In the genomic region with DNA sequence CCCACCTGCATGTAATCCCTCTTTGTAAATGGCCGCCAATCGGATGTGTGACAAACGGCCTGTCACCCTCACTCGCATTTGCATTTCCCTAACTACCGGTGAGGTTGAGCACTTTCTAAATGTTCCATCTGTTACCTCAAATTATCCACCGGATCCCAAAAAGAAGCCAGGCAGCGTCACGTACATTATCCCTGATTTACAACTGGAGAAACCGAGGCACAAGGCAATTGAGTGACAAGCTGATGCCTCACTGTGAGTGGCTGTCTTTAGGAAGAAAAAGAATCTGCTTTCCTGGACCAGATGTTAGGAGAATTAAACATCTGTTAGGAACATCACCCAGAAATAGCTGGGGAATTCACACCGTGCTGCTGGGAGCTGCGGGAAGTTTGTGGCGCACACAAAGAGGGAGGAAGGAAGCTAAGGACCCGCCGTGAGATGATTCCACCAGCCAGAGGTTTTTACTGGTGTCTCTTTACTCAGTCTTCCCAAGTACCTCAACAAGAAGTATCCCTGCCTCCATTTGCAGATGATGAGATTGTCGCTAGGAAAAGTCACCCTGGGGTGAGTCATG, we compare ENCODE assay signal across 21 mouse cellular contexts. TPM values are rescaled to one million over a fixed set of nuclear protein-coding genes. Genes with fewer than 3 reads are reported as not detected.
DNase-seq lines count a peak whose midpoint lies in the region; ATAC-seq and TF ChIP-seq lines count a peak whose summit lies in the region.
"Had no signal": no experiment of that assay in that cellular context is flagged by ENCODE, and none has a peak within 500 bp of the region (broad histone marks: within the 10 kb centered on the region; RNA-seq: fewer than 3 reads in every experiment).

No protein-coding gene starts in this region.

- ATAC-seq in heart, embryonic 12.5 days (ENCODE audit: insufficient number of reproducible peaks, low FRiP score) = no peak
- ATAC-seq: forebrain, embryonic 16.5 days; intestine, embryonic 15.5 days had no signal

- peak; percentile 93; the same call in 1 of the 2 replicates for TF ChIP-seq EP300 in heart, adult 2 months (IDR thresholded peaks at IDR 0.05; ENCODE audit: insufficient read depth, low read depth, low read length)

- H3K27ac ChIP-seq in gastrocnemius, adult 2 months = peak overlapping the region; percentile 52
- H3K27ac ChIP-seq in heart, adult 2 months = peak overlapping the region; percentile 64
- H3K27ac ChIP-seq in heart, embryonic 12.5 days (ENCODE audit: poor library complexity, severe bottlenecking) = no peak overlapping the region
- peak overlapping the region; percentile 80 for H3K27ac ChIP-seq in brown adipose tissue, adult 24 weeks (replicated peaks; ENCODE audit: low read depth, low read length)
- H3K27ac ChIP-seq: embryonic facial prominence, embryonic 12.5 days; forebrain, embryonic 12.5 days; heart, embryonic 15.5 days; hindbrain, embryonic 10.5 days; hindbrain, embryonic 14.5 days; intestine, embryonic 15.5 days had no signal

- no peak for DNase-seq in gastrocnemius, adult 2 months
- DNase-seq in gastrocnemius, postnatal 10 days = no peak
- peak in 1 of 2 experiments; percentile 46 for DNase-seq in heart, adult 2 months
- peak; percentile 29 for DNase-seq in heart, postnatal 25 days (ENCODE audit: low spot score)
- no peak for DNase-seq in kidney, postnatal 4 days
- DNase-seq in lung, postnatal 36 days = no peak
- DNase-seq: adrenal gland, postnatal 10 days; B cell, adult 2 months; cerebellum, adult 11-12 months; cerebellum, adult 9-10 months; cerebellum, postnatal 25 days; kidney, adult 18-20 months had no signal

- TF ChIP-seq CTCF in gastrocnemius, adult 2 months (IDR thresholded peaks at IDR 0.05) = no peak
- TF ChIP-seq CTCF in heart, adult 2 months (IDR thresholded peaks at IDR 0.05) = no peak

- no peak overlapping the region for H3K9ac ChIP-seq in heart, adult 2 months (ENCODE audit: low read depth, low read length)
- no peak overlapping the region for H3K9ac ChIP-seq in heart, embryonic 12.5 days
- H3K9ac ChIP-seq: embryonic facial prominence, embryonic 12.5 days; forebrain, embryonic 12.5 days; heart, embryonic 15.5 days; hindbrain, embryonic 14.5 days; intestine, embryonic 15.5 days had no signal

- no peaks in the 10 kb centered on the region for H3K36me3 ChIP-seq in heart, adult 2 months (ENCODE audit: control insufficient read depth, insufficient read depth, low read length)
- H3K36me3 ChIP-seq in heart, embryonic 12.5 days = no peaks in the 10 kb centered on the region
- H3K36me3 ChIP-seq: embryonic facial prominence, embryonic 12.5 days; forebrain, embryonic 12.5 days; heart, embryonic 15.5 days; hindbrain, embryonic 10.5 days; intestine, embryonic 15.5 days had no signal

- H3K4me2 ChIP-seq in heart, embryonic 12.5 days = no peak overlapping the region
- H3K4me2 ChIP-seq: embryonic facial prominence, embryonic 12.5 days; forebrain, embryonic 12.5 days; heart, embryonic 15.5 days; hindbrain, embryonic 14.5 days; intestine, embryonic 15.5 days had no signal

- no peaks in the 10 kb centered on the region for H3K27me3 ChIP-seq in heart, adult 2 months (ENCODE audit: control insufficient read depth, insufficient read depth, low read length)
- peaks cover 8% of the 10 kb centered on the region; the same call in 1 of the 2 replicates for H3K27me3 ChIP-seq in heart, embryonic 12.5 days (replicated peaks)
- H3K27me3 ChIP-seq: embryonic facial prominence, embryonic 12.5 days; forebrain, embryonic 12.5 days; heart, embryonic 15.5 days; intestine, embryonic 15.5 days had no signal

- no peak for TF ChIP-seq POLR2A in heart, adult 2 months (IDR thresholded peaks at IDR 0.05; ENCODE audit: insufficient read depth, low read depth, low read length)

- WGBS in heart, adult 2 months = 28% methylated on average over 15 of the region's 15 CpGs
- WGBS in heart, embryonic 12.5 days = 34% methylated on average over 15 of the region's 15 CpGs

- intact Hi-C loops in gastrocnemius, adult 2 months (cut with DNase I) = no loop called here
- intact Hi-C loops in heart, adult 2 months (cut with DNase I) = loop anchor here (1.0 to 2.0 kb wide), 2 partner anchors 11 to 15 kb away; no protein-coding TSS in a partner anchor
- intact Hi-C loops in heart, postnatal 25 days (cut with DNase I) = loop anchor here (2.0 kb wide), 1 partner anchor 83 kb away; no protein-coding TSS in a partner anchor

- H3K79me2 ChIP-seq in heart, adult 2 months (replicated peaks; ENCODE audit: control insufficient read depth, insufficient read depth, low read length) = no peaks in the 10 kb centered on the region

- H3K4me1 ChIP-seq in heart, adult 2 months (ENCODE audit: control insufficient read depth, insufficient read depth, low read length) = peaks cover 4% of the 10 kb centered on the region
- H3K4me1 ChIP-seq in heart, embryonic 12.5 days (replicated peaks) = peaks cover 6% of the 10 kb centered on the region; the same call in 1 of the 2 replicates
- peaks cover 12% of the 10 kb centered on the region for H3K4me1 ChIP-seq in brown adipose tissue, adult 24 weeks (ENCODE audit: control insufficient read depth, insufficient read depth, insufficient read length, low read length)
- H3K4me1 ChIP-seq: forebrain, embryonic 12.5 days; intestine, embryonic 15.5 days had no signal

- H3K4me3 ChIP-seq in gastrocnemius, adult 2 months = peak overlapping the region; percentile 23
- H3K4me3 ChIP-seq in heart, adult 2 months = peak overlapping the region; percentile 1; the same call in 1 of the 2 replicates
- H3K4me3 ChIP-seq in heart, embryonic 12.5 days = no peak overlapping the region
- peak overlapping the region; percentile 32 for H3K4me3 ChIP-seq in brown adipose tissue, adult 24 weeks (ENCODE audit: insufficient read depth, low read depth, low read length)
- H3K4me3 ChIP-seq: embryonic facial prominence, embryonic 12.5 days; forebrain, embryonic 12.5 days; heart, embryonic 15.5 days; hindbrain, embryonic 10.5 days; intestine, embryonic 15.5 days had no signal

- no peaks in the 10 kb centered on the region for H3K9me3 ChIP-seq in heart, embryonic 12.5 days (replicated peaks)
- H3K9me3 ChIP-seq: embryonic facial prominence, embryonic 12.5 days; forebrain, embryonic 12.5 days; heart, embryonic 15.5 days; hindbrain, embryonic 10.5 days; intestine, embryonic 15.5 days had no signal

RNA-seq across cellular contexts. Expression of gene Cdh23, which starts 36.8 kb away (rescaled TPM):
- 1 to 10 TPM; 1.8 to 2.8 TPM for total RNA-seq in gastrocnemius, adult 2 months (2021)
- 1 to 10 TPM; 3.1 to 4.2 TPM for total RNA-seq in gastrocnemius, postnatal 10 days (2021)
- total RNA-seq in heart, adult 2 months (2021) = 1 to 10 TPM; 4.7 to 7.7 TPM
- 5.3 and 7.0 TPM in 2 replicates for polyA plus RNA-seq in heart, adult 2 months (2012; rRNA removed)
- polyA plus RNA-seq in heart, embryonic 12.5 days (2016; fragmentation: Nextera tagmentation; extraction: Ambion mirVana) = 0.06 and 0.65 TPM in 2 replicates
- 2.1 and 2.4 TPM in 2 replicates for polyA plus RNA-seq in brown adipose tissue, adult 24 weeks (2012; ENCODE audit: insufficient read depth, insufficient read length, missing spikeins)
- total RNA-seq in heart, postnatal 25 days (2021) = 1 to 10 TPM; 5.4 to 5.9 TPM
